Mouse (Mus musculus) monocyte, adult 2 months (primary cell): ENCODE results near the gene Ube2q2.
"Not testable (repeated sequence)": the region's sequence is repeated elsewhere in the genome, so short reads cannot be mapped to it uniquely, and the experiment has no call there.

ENCODE experiments used
- DNase-seq, 2 experiments: peaks; one replicate each; pipeline ENCODE4 v3.0.0; 2022; ENCODE audit warnings: low spot score in 2 of 2, low read depth in 1 of 2

The Ube2q2 gene

GRCm38 (mm10) chr9:55236235-55237165, 87.8 kb downstream of the Ube2q2 start:
- no peak for DNase-seq

- DNase-seq, result no peak
Observed at GRCm38 (mm10) chr9:55240852-55241251, 92.2 kb downstream of the Ube2q2 start.

- no peak for DNase-seq
Observed at GRCm38 (mm10) chr9:55241863-55242685, 93.4 kb downstream of the Ube2q2 start.

- DNase-seq, result no peak
Observed at GRCm38 (mm10) chr9:55243280-55243679, 94.6 kb downstream of the Ube2q2 start.

GRCm38 (mm10) chr9:55244079-55244478, 95.4 kb downstream of the Ube2q2 start:
- DNase-seq, result no peak

- DNase-seq, result not testable (repeated sequence)
Observed at GRCm38 (mm10) chr9:55245057-55245750, 96.5 kb downstream of the Ube2q2 start.

- no peak for DNase-seq
Observed at GRCm38 (mm10) chr9:55246440-55246839, 97.8 kb downstream of the Ube2q2 start.

- DNase-seq, result no peak
Observed at GRCm38 (mm10) chr9:55246918-55247317, 98.3 kb downstream of the Ube2q2 start.

GRCm38 (mm10) chr9:55248465-55248864, 99.8 kb downstream of the Ube2q2 start:
- DNase-seq, result no peak

- no peak for DNase-seq
Observed at GRCm38 (mm10) chr9:55250595-55251247, 102.1 kb downstream of the Ube2q2 start.

GRCm38 (mm10) chr9:55252097-55252496, 103.4 kb downstream of the Ube2q2 start:
- not testable (repeated sequence) for DNase-seq

- no peak for DNase-seq
Observed at GRCm38 (mm10) chr9:55253849-55254248, 105.2 kb downstream of the Ube2q2 start.

- no peak for DNase-seq
Observed at GRCm38 (mm10) chr9:55255056-55255455, 106.4 kb downstream of the Ube2q2 start.

GRCm38 (mm10) chr9:55255604-55256003, 107.0 kb downstream of the Ube2q2 start:
- DNase-seq, result peak in 1 of 2 experiments; percentile 61

- DNase-seq, result no peak
Observed at GRCm38 (mm10) chr9:55257105-55257504, 108.5 kb downstream of the Ube2q2 start.
